Mouse (Mus musculus): Measurements from ENCODE around the gene C1qa. TPM values are rescaled to one million over a fixed set of nuclear protein-coding genes. Genes with fewer than 3 reads are reported as not detected.

Gene C1qa
- polyA plus RNA-seq, 1 experiment, result 258 TPM

DNA sequence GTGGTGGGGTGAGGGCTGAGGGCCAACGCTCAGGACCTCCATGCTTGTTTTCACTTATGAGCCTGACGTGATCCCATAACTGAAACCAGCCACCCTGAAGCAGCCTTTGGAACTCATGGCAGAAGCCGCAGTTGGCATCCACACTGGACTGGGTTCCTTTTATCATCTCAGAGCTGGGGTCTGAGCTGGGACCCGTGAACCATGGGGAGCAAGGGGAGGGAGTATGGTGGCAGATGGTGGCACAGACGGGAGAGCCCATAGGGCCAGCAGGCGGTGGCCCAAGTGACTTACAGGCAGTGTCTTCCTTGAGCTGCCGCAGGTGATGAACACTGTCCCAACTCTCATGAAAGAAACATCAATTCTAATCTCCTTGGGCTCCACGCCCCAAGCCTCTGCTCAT is 20.2 kb upstream of the C1qa start:
- Histone ChIP-seq H3K4me3 (ENCODE audit: control insufficient read depth, insufficient read depth, low read length) (no peak overlapping the region), H3K27ac (ENCODE audit: control insufficient read depth, insufficient read depth, low read length) (no peak overlapping the region), H3K4me1 (replicated peaks; ENCODE audit: control insufficient read depth, insufficient read depth, low read length) (no peaks in the 10 kb centered on the region), H3K36me3 (ENCODE audit: control insufficient read depth, insufficient read depth, low read length) (no peaks in the 10 kb centered on the region), H3K27me3 (ENCODE audit: control insufficient read depth, insufficient read depth, low read length) (no peaks in the 10 kb centered on the region)
- TF ChIP-seq CTCF (IDR thresholded peaks at IDR 0.05; ENCODE audit: borderline replicate concordance, control insufficient read depth, extremely low read depth, insufficient read depth, low read length, poor library complexity), result no peak
- no peak for TF ChIP-seq POLR2A (IDR thresholded peaks at IDR 0.05; ENCODE audit: control insufficient read depth, extremely low read depth, insufficient read depth, low read length, poor library complexity)
- no peak for DNase-seq
- 89% methylated on average over 8 of the region's 8 CpGs for WGBS

DNA sequence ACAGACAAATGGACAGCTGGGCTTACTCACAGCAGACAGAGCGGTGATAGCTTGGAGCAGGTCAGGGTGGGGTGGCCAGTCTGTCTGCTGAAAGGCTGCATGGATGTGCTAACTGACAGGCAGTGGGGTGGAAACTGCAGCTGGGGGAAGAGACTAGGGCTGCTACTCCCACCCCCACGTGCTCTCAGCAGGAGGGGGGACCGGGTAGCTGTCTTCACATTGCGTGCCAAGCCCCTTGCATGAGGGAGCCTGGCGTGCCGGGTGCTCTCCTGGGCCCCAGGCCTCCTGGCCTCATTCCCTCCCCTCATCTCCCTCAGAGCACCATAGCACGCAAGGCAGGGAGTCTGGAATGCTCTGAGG is 18.5 kb upstream of the C1qa start:
- no peaks in the 10 kb centered on the region for H3K4me1 ChIP-seq (replicated peaks; ENCODE audit: control insufficient read depth, insufficient read depth, low read length)
- TF ChIP-seq POLR2A (IDR thresholded peaks at IDR 0.05; ENCODE audit: control insufficient read depth, extremely low read depth, insufficient read depth, low read length, poor library complexity) (no peak), CTCF (IDR thresholded peaks at IDR 0.05; ENCODE audit: borderline replicate concordance, control insufficient read depth, extremely low read depth, insufficient read depth, low read length, poor library complexity) (no peak)
- no peaks in the 10 kb centered on the region for H3K36me3 ChIP-seq (ENCODE audit: control insufficient read depth, insufficient read depth, low read length)
- no peaks in the 10 kb centered on the region for H3K27me3 ChIP-seq (ENCODE audit: control insufficient read depth, insufficient read depth, low read length)
- WGBS, result 53% methylated on average over 7 of the region's 7 CpGs
- DNase-seq, result no peak
- H3K27ac ChIP-seq (ENCODE audit: control insufficient read depth, insufficient read depth, low read length), result no peak overlapping the region
- H3K4me3 ChIP-seq (ENCODE audit: control insufficient read depth, insufficient read depth, low read length), result no peak overlapping the region

DNA sequence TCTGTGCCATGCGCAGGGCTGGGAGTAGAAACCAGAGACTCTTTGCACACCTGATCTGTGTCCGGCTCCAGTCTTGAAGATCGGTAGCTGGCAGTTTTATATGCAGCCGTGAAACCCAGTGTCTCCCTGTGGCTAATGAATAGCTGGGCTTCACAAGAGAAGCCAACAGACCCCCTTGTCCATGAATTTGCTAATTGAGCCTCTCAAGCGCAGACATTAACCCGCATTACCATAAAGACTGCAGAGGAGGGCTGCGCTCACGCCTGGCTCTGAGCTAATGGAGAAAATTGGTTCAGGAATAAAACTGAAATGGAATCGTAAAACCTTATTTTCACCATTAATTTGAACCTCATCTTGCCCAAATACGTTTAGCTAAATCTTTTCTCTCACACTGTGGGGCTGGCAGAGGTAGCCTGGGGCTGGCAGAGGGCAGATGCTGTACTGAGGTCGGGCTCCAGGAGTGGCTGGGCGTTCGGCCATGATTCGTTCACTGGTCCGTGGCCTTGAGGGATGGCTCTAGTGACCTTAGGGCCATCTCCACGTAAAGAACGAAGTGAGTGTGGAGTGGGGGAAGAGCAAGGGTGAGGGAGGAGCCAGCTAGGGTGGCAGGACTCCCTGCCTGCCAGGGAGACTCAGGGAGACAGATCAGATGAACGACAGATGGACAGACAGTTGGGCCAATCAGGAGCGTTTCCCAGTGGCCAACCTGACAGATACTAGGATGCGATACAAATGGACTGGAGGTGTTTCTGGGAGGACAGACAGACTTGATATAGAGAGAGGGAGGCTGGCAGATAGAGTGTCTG is 18.0 kb upstream of the C1qa start:
- H3K4me3 ChIP-seq (ENCODE audit: control insufficient read depth, insufficient read depth, low read length), result no peak overlapping the region
- DNase-seq, result no peak
- H3K36me3 ChIP-seq (ENCODE audit: control insufficient read depth, insufficient read depth, low read length), result no peaks in the 10 kb centered on the region
- no peaks in the 10 kb centered on the region; the same call in 1 of the 2 replicates for H3K27me3 ChIP-seq (ENCODE audit: control insufficient read depth, insufficient read depth, low read length)
- 83% methylated on average over 20 of the region's 20 CpGs for WGBS
- TF ChIP-seq CTCF (IDR thresholded peaks at IDR 0.05; ENCODE audit: borderline replicate concordance, control insufficient read depth, extremely low read depth, insufficient read depth, low read length, poor library complexity) (no peak), POLR2A (IDR thresholded peaks at IDR 0.05; ENCODE audit: control insufficient read depth, extremely low read depth, insufficient read depth, low read length, poor library complexity) (no peak)
- no peak overlapping the region for H3K27ac ChIP-seq (ENCODE audit: control insufficient read depth, insufficient read depth, low read length)
- H3K4me1 ChIP-seq (replicated peaks; ENCODE audit: control insufficient read depth, insufficient read depth, low read length), result no peaks in the 10 kb centered on the region

DNA sequence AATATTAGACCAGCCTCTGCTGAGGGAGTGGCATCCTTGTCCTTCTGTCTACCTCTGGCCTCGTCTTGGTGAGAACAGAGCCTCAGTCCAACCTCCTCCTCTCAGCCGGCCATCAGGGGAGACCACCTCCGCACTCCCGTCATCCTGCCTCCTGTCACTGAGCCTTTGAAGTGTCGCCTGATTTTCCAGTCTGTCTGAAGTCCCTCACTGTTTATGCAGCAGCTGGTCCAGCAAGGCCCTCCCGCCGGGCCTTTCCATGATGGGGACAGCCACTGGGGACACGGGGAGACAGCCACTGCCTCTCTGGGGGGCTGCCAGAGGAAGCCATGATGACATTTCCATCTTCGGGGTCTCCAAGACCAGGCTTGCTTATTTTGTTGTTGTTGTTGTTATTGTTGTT is 14.2 kb upstream of the C1qa start:
- no peak for DNase-seq
- H3K27me3 ChIP-seq (ENCODE audit: control insufficient read depth, insufficient read depth, low read length), result no peaks in the 10 kb centered on the region; the same call in 1 of the 2 replicates
- WGBS, result 28% methylated on average over 9 of the region's 9 CpGs
- H3K36me3 ChIP-seq (ENCODE audit: control insufficient read depth, insufficient read depth, low read length), result no peaks in the 10 kb centered on the region
- H3K4me3 ChIP-seq (ENCODE audit: control insufficient read depth, insufficient read depth, low read length), result no peak overlapping the region
- H3K27ac ChIP-seq (ENCODE audit: control insufficient read depth, insufficient read depth, low read length), result no peak overlapping the region
- H3K4me1 ChIP-seq (replicated peaks; ENCODE audit: control insufficient read depth, insufficient read depth, low read length), result no peaks in the 10 kb centered on the region
- TF ChIP-seq CTCF (IDR thresholded peaks at IDR 0.05; ENCODE audit: borderline replicate concordance, control insufficient read depth, extremely low read depth, insufficient read depth, low read length, poor library complexity), result no peak
- TF ChIP-seq POLR2A (IDR thresholded peaks at IDR 0.05; ENCODE audit: control insufficient read depth, extremely low read depth, insufficient read depth, low read length, poor library complexity), result no peak

DNA sequence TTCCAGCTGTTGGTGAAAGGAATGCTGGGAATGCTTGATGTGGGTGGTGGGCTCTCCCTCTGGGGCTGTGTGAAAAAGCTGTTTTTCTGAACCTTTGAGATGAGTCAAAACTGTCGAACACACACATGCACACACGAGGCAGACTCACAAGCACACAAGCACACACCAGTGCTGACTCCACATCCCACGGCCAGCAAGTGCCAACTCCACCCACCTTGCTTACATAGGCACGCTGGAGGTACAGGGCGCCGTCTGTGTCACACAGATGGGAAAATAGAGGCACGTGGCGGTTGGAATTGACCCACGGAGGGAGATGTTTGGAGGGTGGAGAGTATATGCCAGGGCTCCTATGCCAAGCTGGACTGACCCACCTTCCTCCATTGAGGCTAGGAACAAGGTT is 13.2 kb upstream of the C1qa start:
- no peak overlapping the region for H3K4me3 ChIP-seq (ENCODE audit: control insufficient read depth, insufficient read depth, low read length)
- WGBS, result 46% methylated on average over 9 of the region's 9 CpGs
- DNase-seq, result no peak
- H3K4me1 ChIP-seq (replicated peaks; ENCODE audit: control insufficient read depth, insufficient read depth, low read length), result no peaks in the 10 kb centered on the region
- no peak overlapping the region for H3K27ac ChIP-seq (ENCODE audit: control insufficient read depth, insufficient read depth, low read length)
- no peaks in the 10 kb centered on the region; the same call in 1 of the 2 replicates for H3K27me3 ChIP-seq (ENCODE audit: control insufficient read depth, insufficient read depth, low read length)
- no peaks in the 10 kb centered on the region for H3K36me3 ChIP-seq (ENCODE audit: control insufficient read depth, insufficient read depth, low read length)
- TF ChIP-seq CTCF (IDR thresholded peaks at IDR 0.05; ENCODE audit: borderline replicate concordance, control insufficient read depth, extremely low read depth, insufficient read depth, low read length, poor library complexity), result no peak
- no peak for TF ChIP-seq POLR2A (IDR thresholded peaks at IDR 0.05; ENCODE audit: control insufficient read depth, extremely low read depth, insufficient read depth, low read length, poor library complexity)

DNA sequence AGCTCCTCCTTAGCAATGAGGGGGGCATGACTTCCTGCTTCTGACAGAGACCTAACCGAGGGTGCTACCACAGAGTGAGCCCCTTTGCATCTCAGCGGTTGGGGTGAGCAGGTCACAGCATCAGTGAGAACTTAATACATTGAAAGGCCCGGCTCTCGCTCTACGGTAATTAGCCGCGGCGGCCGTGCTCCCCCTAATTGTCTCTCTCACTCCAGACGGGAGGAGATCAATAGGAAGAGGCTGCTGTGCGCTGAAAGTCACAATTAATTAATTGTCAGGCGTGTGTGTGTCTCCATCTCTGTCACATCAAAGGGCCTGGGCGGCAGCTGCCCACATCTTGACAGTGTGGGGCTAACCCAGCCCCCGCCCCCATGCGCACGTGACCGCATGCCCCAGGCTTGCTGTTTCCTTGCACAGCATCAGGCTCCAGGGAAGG is 12.6 kb upstream of the C1qa start:
- no peak overlapping the region for H3K4me3 ChIP-seq (ENCODE audit: control insufficient read depth, insufficient read depth, low read length)
- no peaks in the 10 kb centered on the region for H3K36me3 ChIP-seq (ENCODE audit: control insufficient read depth, insufficient read depth, low read length)
- 13% methylated on average over 17 of the region's 17 CpGs for WGBS
- no peaks in the 10 kb centered on the region for H3K4me1 ChIP-seq (replicated peaks; ENCODE audit: control insufficient read depth, insufficient read depth, low read length)
- TF ChIP-seq POLR2A (IDR thresholded peaks at IDR 0.05; ENCODE audit: control insufficient read depth, extremely low read depth, insufficient read depth, low read length, poor library complexity), result no peak
- no peak for TF ChIP-seq CTCF (IDR thresholded peaks at IDR 0.05; ENCODE audit: borderline replicate concordance, control insufficient read depth, extremely low read depth, insufficient read depth, low read length, poor library complexity)
- H3K27ac ChIP-seq (ENCODE audit: control insufficient read depth, insufficient read depth, low read length), result no peak overlapping the region
- H3K27me3 ChIP-seq (ENCODE audit: control insufficient read depth, insufficient read depth, low read length), result no peaks in the 10 kb centered on the region; the same call in 1 of the 2 replicates
- DNase-seq, result no peak
